Mouse (Mus musculus) forebrain, embryonic 12.5 days (tissue): ENCODE results near the gene A930018P22Rik. TPM values are rescaled to one million over a fixed set of nuclear protein-coding genes. Genes with fewer than 3 reads are reported as not detected.

Experiments used
- ATAC-seq: fragments of 200-750 bp; cut with Nextera tagmentation; 2 replicates; pipeline ENCODE4 v1.8.0; 2017; ENCODE audit warnings: moderate TSS enrichment; ENCODE audit not compliant: low FRiP score
- H3K27ac ChIP-seq: fragments of 300-500 bp; sonication (generic); 2 replicates; pipeline ENCODE4 v1.5.1; 2016; ENCODE audit warnings: mild to moderate bottlenecking
- H3K27me3 ChIP-seq: fragments of 300-500 bp; sonication (generic); 2 replicates; pipeline ENCODE4 v1.6.1; 2016; ENCODE audit warnings: mild to moderate bottlenecking
- H3K36me3 ChIP-seq: fragments of 300-500 bp; sonication (generic); replicated peaks from 2 replicates; pipeline ENCODE4 v1.6.1; 2016; ENCODE audit warnings: mild to moderate bottlenecking
- H3K4me1 ChIP-seq: fragments of 300-500 bp; sonication (generic); 2 replicates; pipeline ENCODE4 v1.6.1; 2016
- H3K4me2 ChIP-seq: fragments of 300-500 bp; sonication (generic); 2 replicates; pipeline ENCODE4 v1.6.1; 2016; ENCODE audit warnings: mild to moderate bottlenecking, moderate library complexity
- H3K4me3 ChIP-seq: fragments of 300-500 bp; sonication (generic); replicated peaks from 2 replicates; pipeline ENCODE4 v1.5.1; 2016; ENCODE audit warnings: mild to moderate bottlenecking
- H3K9ac ChIP-seq: fragments of 300-500 bp; sonication (generic); 2 replicates; pipeline ENCODE4 v1.6.1; 2016; ENCODE audit warnings: mild to moderate bottlenecking
- H3K9me3 ChIP-seq: fragments of 300-500 bp; sonication (generic); 2 replicates; pipeline ENCODE4 v1.6.1; 2016
- WGBS: fragments of 180-500 bp; shearing (Covaris S2); methylation state at CpG from one replicate; pipeline ENCODE4 v1.1.7; 2016; 5-methylcytosine and 5-hydroxymethylcytosine counted together
- polyA plus RNA-seq: library from polyadenylated mRNA; unstranded; fragments of >200 nt; fragmentation: Nextera tagmentation; extraction: Ambion mirVana; gene quantifications from 2 replicates; pipeline ENCODE4 v1.2.1, GENCODE M21; 2016

A930018P22Rik gene
- polyA plus RNA-seq, 1 experiment from 2014 or later, result not detected

- Histone ChIP-seq H3K4me3 (no peak overlapping the region), H3K4me1 (no peaks in the 10 kb centered on the region), H3K9ac (no peak overlapping the region), H3K9me3 (no peaks in the 10 kb centered on the region), H3K27ac (no peak overlapping the region), H3K4me2 (no peak overlapping the region), H3K27me3 (no peaks in the 10 kb centered on the region), H3K36me3 (no peaks in the 10 kb centered on the region; the same call in 1 of the 2 replicates)
- ATAC-seq, result no peak
- 82% methylated on average over 4 of the region's 4 CpGs for WGBS
Measured at GRCm38 (mm10) chr2:104147910-104148561, 25.5 kb downstream of the A930018P22Rik start.

GRCm38 (mm10) chr2:104150608-104151397 lies 28.2 kb downstream of the A930018P22Rik start:
- Histone ChIP-seq H3K4me2 (no peak overlapping the region), H3K36me3 (no peaks in the 10 kb centered on the region; the same call in 1 of the 2 replicates), H3K9ac (no peak overlapping the region), H3K9me3 (no peaks in the 10 kb centered on the region), H3K27ac (no peak overlapping the region), H3K27me3 (no peaks in the 10 kb centered on the region), H3K4me3 (no peak overlapping the region), H3K4me1 (no peaks in the 10 kb centered on the region)
- 87% methylated on average over 6 of the region's 6 CpGs for WGBS
- no peak for ATAC-seq

- H3K4me1 ChIP-seq, result no peaks in the 10 kb centered on the region
- no peak overlapping the region for H3K4me2 ChIP-seq
- H3K36me3 ChIP-seq, result no peaks in the 10 kb centered on the region; the same call in 1 of the 2 replicates
- H3K27me3 ChIP-seq, result no peaks in the 10 kb centered on the region
- no peak for ATAC-seq
- H3K4me3 ChIP-seq, result no peak overlapping the region
- H3K9ac ChIP-seq, result no peak overlapping the region
- H3K27ac ChIP-seq, result no peak overlapping the region
- 86% methylated on average over 4 of the region's 4 CpGs for WGBS
- H3K9me3 ChIP-seq, result no peaks in the 10 kb centered on the region
Measured at GRCm38 (mm10) chr2:104153345-104153744, 30.8 kb downstream of the A930018P22Rik start.

GRCm38 (mm10) chr2:104153876-104154275 lies 31.3 kb downstream of the A930018P22Rik start:
- Histone ChIP-seq H3K27me3 (no peaks in the 10 kb centered on the region), H3K27ac (no peak overlapping the region), H3K4me1 (no peaks in the 10 kb centered on the region), H3K36me3 (no peaks in the 10 kb centered on the region; the same call in 1 of the 2 replicates), H3K9ac (no peak overlapping the region), H3K9me3 (no peaks in the 10 kb centered on the region), H3K4me3 (no peak overlapping the region), H3K4me2 (no peak overlapping the region)
- WGBS, result 85% methylated on average over 3 of the region's 3 CpGs
- ATAC-seq, result no peak

- Histone ChIP-seq H3K4me3 (no peak overlapping the region), H3K27me3 (no peaks in the 10 kb centered on the region), H3K36me3 (no peaks in the 10 kb centered on the region), H3K4me2 (no peak overlapping the region), H3K9ac (no peak overlapping the region), H3K27ac (no peak overlapping the region), H3K4me1 (no peaks in the 10 kb centered on the region), H3K9me3 (no peaks in the 10 kb centered on the region)
- WGBS, result 88% methylated on average over 4 of the region's 4 CpGs
- ATAC-seq, result no peak
Measured at GRCm38 (mm10) chr2:104157831-104158230, 35.3 kb downstream of the A930018P22Rik start.

GRCm38 (mm10) chr2:104163418-104163817 lies 40.8 kb downstream of the A930018P22Rik start:
- Histone ChIP-seq H3K4me1 (peaks cover 7% of the 10 kb centered on the region), H3K4me3 (no peak overlapping the region), H3K9me3 (no peaks in the 10 kb centered on the region), H3K36me3 (no peaks in the 10 kb centered on the region), H3K9ac (no peak overlapping the region), H3K27ac (no peak overlapping the region), H3K4me2 (no peak overlapping the region), H3K27me3 (no peaks in the 10 kb centered on the region)
- WGBS, result 87% methylated on average over 7 of the region's 7 CpGs
- ATAC-seq, result no peak

- no peaks in the 10 kb centered on the region for H3K36me3 ChIP-seq
- H3K4me1 ChIP-seq, result peaks cover 13% of the 10 kb centered on the region
- no peak overlapping the region for H3K9ac ChIP-seq
- no peaks in the 10 kb centered on the region for H3K27me3 ChIP-seq
- no peaks in the 10 kb centered on the region for H3K9me3 ChIP-seq
- no peak overlapping the region for H3K4me2 ChIP-seq
- WGBS, result 90% methylated on average over 4 of the region's 4 CpGs
- H3K4me3 ChIP-seq, result no peak overlapping the region
- no peak for ATAC-seq
- H3K27ac ChIP-seq, result no peak overlapping the region
Measured at GRCm38 (mm10) chr2:104163978-104164487, 41.5 kb downstream of the A930018P22Rik start.

GRCm38 (mm10) chr2:104165631-104166030 lies 43.1 kb downstream of the A930018P22Rik start:
- Histone ChIP-seq H3K4me1 (peaks cover 14% of the 10 kb centered on the region), H3K27ac (no peak overlapping the region), H3K9ac (no peak overlapping the region), H3K36me3 (no peaks in the 10 kb centered on the region), H3K27me3 (no peaks in the 10 kb centered on the region), H3K9me3 (no peaks in the 10 kb centered on the region), H3K4me2 (no peak overlapping the region), H3K4me3 (no peak overlapping the region)
- ATAC-seq, result no peak
- WGBS, result 97% methylated on average over 2 of the region's 2 CpGs

GRCm38 (mm10) chr2:104167765-104168164 lies 45.2 kb downstream of the A930018P22Rik start:
- H3K27me3 ChIP-seq, result no peaks in the 10 kb centered on the region
- H3K4me3 ChIP-seq, result no peak overlapping the region
- H3K9ac ChIP-seq, result no peak overlapping the region
- no peaks in the 10 kb centered on the region for H3K9me3 ChIP-seq
- no peak overlapping the region for H3K4me2 ChIP-seq
- WGBS, result 94% methylated on average over 23 of the region's 23 CpGs
- no peak overlapping the region for H3K27ac ChIP-seq
- H3K36me3 ChIP-seq, result no peaks in the 10 kb centered on the region
- peak; percentile 44; the same call in 1 of the 2 replicates for ATAC-seq
- peaks cover 14% of the 10 kb centered on the region for H3K4me1 ChIP-seq

- Histone ChIP-seq H3K4me3 (no peak overlapping the region), H3K9ac (no peak overlapping the region), H3K4me1 (peaks cover 14% of the 10 kb centered on the region), H3K4me2 (peak overlapping the region; percentile 31; the same call in 1 of the 2 replicates), H3K27ac (no peak overlapping the region), H3K36me3 (no peaks in the 10 kb centered on the region), H3K27me3 (no peaks in the 10 kb centered on the region), H3K9me3 (no peaks in the 10 kb centered on the region)
- peak; percentile 83; the same call in 1 of the 2 replicates for ATAC-seq
- WGBS, result 44% methylated on average over 17 of the region's 17 CpGs
Measured at GRCm38 (mm10) chr2:104168186-104168896, 45.8 kb downstream of the A930018P22Rik start.

- 84% methylated on average over 11 of the region's 11 CpGs for WGBS
- no peaks in the 10 kb centered on the region for H3K9me3 ChIP-seq
- peaks cover 24% of the 10 kb centered on the region for H3K4me1 ChIP-seq
- no peak overlapping the region for H3K9ac ChIP-seq
- H3K36me3 ChIP-seq, result no peaks in the 10 kb centered on the region
- no peak overlapping the region for H3K27ac ChIP-seq
- no peak overlapping the region for H3K4me3 ChIP-seq
- no peak overlapping the region for H3K4me2 ChIP-seq
- H3K27me3 ChIP-seq, result no peaks in the 10 kb centered on the region
- ATAC-seq, result no peak
Measured at GRCm38 (mm10) chr2:104172695-104173348, 50.3 kb downstream of the A930018P22Rik start.

GRCm38 (mm10) chr2:104173431-104173830 lies 50.9 kb downstream of the A930018P22Rik start:
- no peaks in the 10 kb centered on the region for H3K9me3 ChIP-seq
- WGBS, result 92% methylated on average over 3 of the region's 3 CpGs
- H3K4me2 ChIP-seq, result no peak overlapping the region
- H3K9ac ChIP-seq, result no peak overlapping the region
- H3K4me3 ChIP-seq, result no peak overlapping the region
- ATAC-seq, result no peak
- H3K36me3 ChIP-seq, result no peaks in the 10 kb centered on the region
- no peaks in the 10 kb centered on the region for H3K27me3 ChIP-seq
- H3K4me1 ChIP-seq, result peaks cover 18% of the 10 kb centered on the region
- no peak overlapping the region for H3K27ac ChIP-seq
